Mouse (Mus musculus): ENCODE measurements around the gene Ssr1. TPM values are rescaled to one million over a fixed set of nuclear protein-coding genes. Genes with fewer than 3 reads are reported as not detected.

Gene Ssr1
- polyA plus RNA-seq, 1 experiment, result 29.4 TPM

- peaks cover 22% of the 10 kb centered on the region for H3K36me3 ChIP-seq (replicated peaks; ENCODE audit: low read length)
- H3K27me3 ChIP-seq (replicated peaks), result no peaks in the 10 kb centered on the region
- peak overlapping the region; percentile 80 for H3K4me3 ChIP-seq (replicated peaks)
- TF ChIP-seq GATA1 (IDR thresholded peaks at IDR 0.05; ENCODE audit: borderline replicate concordance, low read length) (peak; percentile 81), FLI1 (IDR thresholded peaks at IDR 0.05; ENCODE audit: low read length) (0 out of 2 replicates have a peak, but pooled peaks have one; percentile 12)
- no peaks in the 10 kb centered on the region for H3K9me3 ChIP-seq
- peaks cover 76% of the 10 kb centered on the region for H3K4me1 ChIP-seq
Measured at GRCm38 (mm10) chr13:37958498-37959238, 35.3 kb downstream of the Ssr1 start.

- H3K36me3 ChIP-seq (replicated peaks; ENCODE audit: low read length), result peaks cover 62% of the 10 kb centered on the region
- no peak overlapping the region for H3K4me3 ChIP-seq (replicated peaks)
- H3K4me1 ChIP-seq, result peaks cover 72% of the 10 kb centered on the region
- no peaks in the 10 kb centered on the region for H3K9me3 ChIP-seq
- no peak for TF ChIP-seq GATA1 (IDR thresholded peaks at IDR 0.05; ENCODE audit: borderline replicate concordance, low read length)
- no peaks in the 10 kb centered on the region for H3K27me3 ChIP-seq (replicated peaks)
Measured at GRCm38 (mm10) chr13:37954318-37954717, 39.7 kb downstream of the Ssr1 start.

- Histone ChIP-seq H3K27me3 (replicated peaks) (no peaks in the 10 kb centered on the region), H3K9me3 (no peaks in the 10 kb centered on the region), H3K4me3 (replicated peaks) (no peak overlapping the region), H3K36me3 (replicated peaks; ENCODE audit: low read length) (peaks cover 75% of the 10 kb centered on the region), H3K4me1 (peaks cover 66% of the 10 kb centered on the region)
- TF ChIP-seq FLI1 (IDR thresholded peaks at IDR 0.05; ENCODE audit: low read length), result no peak
Measured at GRCm38 (mm10) chr13:37952981-37953380, 41.0 kb downstream of the Ssr1 start.

GRCm38 (mm10) chr13:37946734-37947133, 47.3 kb downstream of the Ssr1 start:
- H3K4me1 ChIP-seq, result peaks cover 63% of the 10 kb centered on the region
- TF ChIP-seq FLI1 (IDR thresholded peaks at IDR 0.05; ENCODE audit: low read length) (no peak), GATA1 (IDR thresholded peaks at IDR 0.05; ENCODE audit: borderline replicate concordance, low read length) (no peak)
- no peaks in the 10 kb centered on the region for H3K27me3 ChIP-seq (replicated peaks)
- H3K9me3 ChIP-seq, result no peaks in the 10 kb centered on the region
- peaks cover 98% of the 10 kb centered on the region for H3K36me3 ChIP-seq (replicated peaks; ENCODE audit: low read length)
- no peak overlapping the region for H3K4me3 ChIP-seq (replicated peaks)

GRCm38 (mm10) chr13:37945392-37945791, 48.6 kb downstream of the Ssr1 start:
- Histone ChIP-seq H3K4me3 (replicated peaks) (no peak overlapping the region), H3K4me1 (peaks cover 72% of the 10 kb centered on the region), H3K27me3 (replicated peaks) (no peaks in the 10 kb centered on the region), H3K9me3 (no peaks in the 10 kb centered on the region), H3K36me3 (replicated peaks; ENCODE audit: low read length) (peaks cover 100% of the 10 kb centered on the region)
- no peak for TF ChIP-seq GATA1 (IDR thresholded peaks at IDR 0.05; ENCODE audit: borderline replicate concordance, low read length)
- no peak for TF ChIP-seq FLI1 (IDR thresholded peaks at IDR 0.05; ENCODE audit: low read length)

GRCm38 (mm10) chr13:37944306-37944705, 49.7 kb downstream of the Ssr1 start:
- Histone ChIP-seq H3K9me3 (no peaks in the 10 kb centered on the region), H3K36me3 (replicated peaks; ENCODE audit: low read length) (peaks cover 100% of the 10 kb centered on the region), H3K4me1 (peaks cover 76% of the 10 kb centered on the region), H3K27me3 (replicated peaks) (no peaks in the 10 kb centered on the region), H3K4me3 (replicated peaks) (no peak overlapping the region)
- TF ChIP-seq FLI1 (IDR thresholded peaks at IDR 0.05; ENCODE audit: low read length) (no peak), GATA1 (IDR thresholded peaks at IDR 0.05; ENCODE audit: borderline replicate concordance, low read length) (no peak)

- no peaks in the 10 kb centered on the region for H3K9me3 ChIP-seq
- no peak overlapping the region for H3K4me3 ChIP-seq (replicated peaks)
- H3K36me3 ChIP-seq (replicated peaks; ENCODE audit: low read length), result peaks cover 100% of the 10 kb centered on the region
- H3K27me3 ChIP-seq (replicated peaks), result no peaks in the 10 kb centered on the region
- peaks cover 72% of the 10 kb centered on the region for H3K4me1 ChIP-seq
- TF ChIP-seq FLI1 (IDR thresholded peaks at IDR 0.05; ENCODE audit: low read length) (no peak), GATA1 (IDR thresholded peaks at IDR 0.05; ENCODE audit: borderline replicate concordance, low read length) (no peak)
Measured at GRCm38 (mm10) chr13:37943466-37943865, 50.6 kb downstream of the Ssr1 start.

GRCm38 (mm10) chr13:37942887-37943331, 51.1 kb downstream of the Ssr1 start:
- Histone ChIP-seq H3K4me3 (replicated peaks) (no peak overlapping the region), H3K36me3 (replicated peaks; ENCODE audit: low read length) (peaks cover 100% of the 10 kb centered on the region), H3K4me1 (peaks cover 68% of the 10 kb centered on the region), H3K9me3 (no peaks in the 10 kb centered on the region), H3K27me3 (replicated peaks) (no peaks in the 10 kb centered on the region)
- no peak for TF ChIP-seq FLI1 (IDR thresholded peaks at IDR 0.05; ENCODE audit: low read length)

GRCm38 (mm10) chr13:37941950-37942886, 51.8 kb downstream of the Ssr1 start:
- H3K9me3 ChIP-seq, result no peaks in the 10 kb centered on the region
- H3K4me3 ChIP-seq (replicated peaks), result no peak overlapping the region
- peaks cover 100% of the 10 kb centered on the region for H3K36me3 ChIP-seq (replicated peaks; ENCODE audit: low read length)
- H3K4me1 ChIP-seq, result peaks cover 63% of the 10 kb centered on the region
- H3K27me3 ChIP-seq (replicated peaks), result no peaks in the 10 kb centered on the region
- TF ChIP-seq GATA1 (IDR thresholded peaks at IDR 0.05; ENCODE audit: borderline replicate concordance, low read length) (no peak), FLI1 (IDR thresholded peaks at IDR 0.05; ENCODE audit: low read length) (no peak)

GRCm38 (mm10) chr13:37941138-37941645, 52.8 kb downstream of the Ssr1 start:
- H3K4me1 ChIP-seq, result peaks cover 53% of the 10 kb centered on the region
- no peaks in the 10 kb centered on the region for H3K9me3 ChIP-seq
- TF ChIP-seq FLI1 (IDR thresholded peaks at IDR 0.05; ENCODE audit: low read length) (no peak), GATA1 (IDR thresholded peaks at IDR 0.05; ENCODE audit: borderline replicate concordance, low read length) (no peak)
- peaks cover 100% of the 10 kb centered on the region for H3K36me3 ChIP-seq (replicated peaks; ENCODE audit: low read length)
- no peaks in the 10 kb centered on the region for H3K27me3 ChIP-seq (replicated peaks)
- no peak overlapping the region for H3K4me3 ChIP-seq (replicated peaks)

All from megakaryocyte, embryonic 14.5 days (primary cell).